Mouse (Mus musculus) adrenal gland, adult 2 months (tissue): ENCODE results near the gene Aff1. TPM values are rescaled to one million over a fixed set of nuclear protein-coding genes. Genes with fewer than 3 reads are reported as not detected.

Experiments
- DNase-seq: peaks from one replicate; pipeline ENCODE4 v3.0.0; 2021
- polyA plus RNA-seq: library from polyadenylated mRNA; depleted of rRNA; stranded (reverse); fragments of >200 nt; gene quantifications from 2 replicates; pipeline ENCODE4 v1.2.3, GENCODE M21; 2012
- total RNA-seq, 2 experiments: library from RNA; stranded (reverse); gene quantifications; 2 replicates each; pipeline ENCODE4 v1.2.3; 2021

The Aff1 gene
- total and polyA plus RNA-seq, 3 experiments: 5.6 to 50.0 (median 32.8) TPM

GRCm38 (mm10) chr5:103693041-103693641 lies 967 bp downstream of the Aff1 start:
- DNase-seq: peak; percentile 53

GRCm38 (mm10) chr5:103694094-103694493 lies 1.9 kb downstream of the Aff1 start:
- DNase-seq: no peak

GRCm38 (mm10) chr5:103697875-103698491 lies 5.8 kb downstream of the Aff1 start:
- no peak for DNase-seq

GRCm38 (mm10) chr5:103698577-103698976 lies 6.4 kb downstream of the Aff1 start:
- DNase-seq: no peak

GRCm38 (mm10) chr5:103699537-103699936 lies 7.4 kb downstream of the Aff1 start:
- no peak for DNase-seq

- no peak for DNase-seq
Observed at GRCm38 (mm10) chr5:103700661-103701060, 8.5 kb downstream of the Aff1 start.

- DNase-seq: no peak
Observed at GRCm38 (mm10) chr5:103701466-103701865, 9.3 kb downstream of the Aff1 start.

- no peak for DNase-seq
Observed at GRCm38 (mm10) chr5:103702527-103702926, 10.4 kb downstream of the Aff1 start.

- DNase-seq: no peak
Observed at GRCm38 (mm10) chr5:103705331-103705730, 13.2 kb downstream of the Aff1 start.

- no peak for DNase-seq
Observed at GRCm38 (mm10) chr5:103705874-103706273, 13.7 kb downstream of the Aff1 start.

GRCm38 (mm10) chr5:103709044-103709443 lies 16.9 kb downstream of the Aff1 start:
- DNase-seq: no peak

GRCm38 (mm10) chr5:103711886-103712285 lies 19.7 kb downstream of the Aff1 start:
- DNase-seq: no peak

- no peak for DNase-seq
Observed at GRCm38 (mm10) chr5:103713422-103713821, 21.2 kb downstream of the Aff1 start.

- DNase-seq: no peak
Observed at GRCm38 (mm10) chr5:103714943-103715342, 22.8 kb downstream of the Aff1 start.

GRCm38 (mm10) chr5:103716824-103717342 lies 24.7 kb downstream of the Aff1 start:
- no peak for DNase-seq

- no peak for DNase-seq
Observed at GRCm38 (mm10) chr5:103719131-103719530, 27.0 kb downstream of the Aff1 start.

- no peak for DNase-seq
Observed at GRCm38 (mm10) chr5:103719851-103720250, 27.7 kb downstream of the Aff1 start.

GRCm38 (mm10) chr5:103720967-103721366 lies 28.8 kb downstream of the Aff1 start:
- no peak for DNase-seq

GRCm38 (mm10) chr5:103721490-103721889 lies 29.3 kb downstream of the Aff1 start:
- no peak for DNase-seq

GRCm38 (mm10) chr5:103722721-103723120 lies 30.5 kb downstream of the Aff1 start:
- DNase-seq: no peak

GRCm38 (mm10) chr5:103724384-103724783 lies 32.2 kb downstream of the Aff1 start:
- no peak for DNase-seq

- DNase-seq: no peak
Observed at GRCm38 (mm10) chr5:103724823-103725222, 32.6 kb downstream of the Aff1 start.

GRCm38 (mm10) chr5:103725268-103726149 lies 33.3 kb downstream of the Aff1 start:
- DNase-seq: no peak
